Mouse (Mus musculus) kidney, postnatal 36 days (tissue): ENCODE results near the gene Aqp6.

Experiments
- DNase-seq, 2 experiments: peaks; one replicate each; pipeline ENCODE4 v3.0.0; 2021 to 2022; ENCODE audit warnings: mixed read lengths in 2 of 2

Aqp6 gene

DNA sequence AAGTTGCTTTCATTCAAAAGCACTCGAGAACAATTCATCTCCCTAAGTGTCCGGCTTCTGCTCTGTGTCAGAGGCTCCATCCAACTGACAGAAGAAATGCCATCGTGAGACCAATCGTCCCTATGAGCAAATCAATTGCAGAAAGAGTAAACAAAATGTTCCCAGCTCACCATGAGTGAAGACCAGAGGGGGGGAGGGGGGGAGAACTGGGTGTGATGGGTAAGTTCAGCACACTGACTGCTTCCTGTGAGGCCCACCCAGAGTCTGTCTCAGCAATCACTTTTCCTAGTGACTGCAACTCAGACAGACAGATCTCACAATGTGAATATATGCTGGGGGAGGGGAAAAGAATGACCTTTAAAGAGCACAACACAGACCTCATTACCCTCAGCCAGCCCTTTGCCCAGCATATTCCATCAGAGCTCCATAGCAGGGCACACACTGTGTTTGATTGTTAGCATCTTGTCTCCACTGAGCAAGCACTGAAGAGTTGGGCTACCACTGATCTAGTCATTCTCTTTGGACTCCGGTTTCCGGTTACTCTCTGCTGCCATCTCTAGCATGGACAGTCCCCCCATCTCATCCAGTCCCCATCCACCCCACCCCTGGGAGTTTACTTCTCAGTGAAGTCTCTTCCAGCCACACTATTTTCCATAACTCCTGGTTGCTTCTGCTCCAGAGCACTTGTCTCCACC, 48.0 kb downstream of the Aqp6 start:
- DNase-seq = no peak

- no peak for DNase-seq
Measured at GRCm38 (mm10) chr15:99650304-99650703, 49.1 kb downstream of the Aqp6 start.

DNA sequence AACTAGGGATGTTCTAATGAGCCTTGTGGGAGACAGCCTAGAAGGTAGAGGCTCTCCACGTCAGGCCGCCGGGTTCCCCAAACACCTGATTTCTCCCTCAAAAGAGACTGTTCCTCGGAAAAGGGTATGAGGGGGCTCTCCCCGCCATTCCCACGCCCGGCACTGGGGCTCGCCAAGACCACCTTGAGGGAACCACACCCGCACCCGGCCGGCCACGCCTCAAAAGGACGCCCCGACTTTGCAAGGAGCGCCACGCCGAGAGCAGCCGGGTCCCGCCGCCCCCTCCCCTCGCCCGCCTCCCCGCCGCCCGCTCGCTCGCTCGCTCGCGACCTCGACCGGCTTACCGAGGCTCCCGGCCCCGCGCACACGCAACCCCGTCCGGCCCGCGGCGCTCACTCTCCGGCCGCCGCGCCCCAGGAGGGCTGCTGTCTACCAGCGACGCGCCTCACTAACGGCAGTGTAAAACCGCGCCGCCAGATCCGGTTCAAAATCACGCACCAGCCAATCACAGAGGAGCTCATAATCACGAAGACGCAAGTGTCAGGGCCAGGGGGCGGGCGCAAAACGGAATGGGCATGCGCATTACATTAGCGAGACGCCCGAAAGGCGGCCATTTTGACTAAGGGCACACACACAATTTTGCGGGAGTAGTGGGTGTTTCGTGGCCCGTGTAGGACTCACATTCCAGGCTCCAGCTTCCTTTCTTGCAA, 50.1 kb downstream of the Aqp6 start, which contains the start of gene Racgap1:
TSS of gene Racgap1 (minus strand) at position 494 of the 710 bp plus-strand sequence.
- DNase-seq = peak; percentile 98 to 99

DNA sequence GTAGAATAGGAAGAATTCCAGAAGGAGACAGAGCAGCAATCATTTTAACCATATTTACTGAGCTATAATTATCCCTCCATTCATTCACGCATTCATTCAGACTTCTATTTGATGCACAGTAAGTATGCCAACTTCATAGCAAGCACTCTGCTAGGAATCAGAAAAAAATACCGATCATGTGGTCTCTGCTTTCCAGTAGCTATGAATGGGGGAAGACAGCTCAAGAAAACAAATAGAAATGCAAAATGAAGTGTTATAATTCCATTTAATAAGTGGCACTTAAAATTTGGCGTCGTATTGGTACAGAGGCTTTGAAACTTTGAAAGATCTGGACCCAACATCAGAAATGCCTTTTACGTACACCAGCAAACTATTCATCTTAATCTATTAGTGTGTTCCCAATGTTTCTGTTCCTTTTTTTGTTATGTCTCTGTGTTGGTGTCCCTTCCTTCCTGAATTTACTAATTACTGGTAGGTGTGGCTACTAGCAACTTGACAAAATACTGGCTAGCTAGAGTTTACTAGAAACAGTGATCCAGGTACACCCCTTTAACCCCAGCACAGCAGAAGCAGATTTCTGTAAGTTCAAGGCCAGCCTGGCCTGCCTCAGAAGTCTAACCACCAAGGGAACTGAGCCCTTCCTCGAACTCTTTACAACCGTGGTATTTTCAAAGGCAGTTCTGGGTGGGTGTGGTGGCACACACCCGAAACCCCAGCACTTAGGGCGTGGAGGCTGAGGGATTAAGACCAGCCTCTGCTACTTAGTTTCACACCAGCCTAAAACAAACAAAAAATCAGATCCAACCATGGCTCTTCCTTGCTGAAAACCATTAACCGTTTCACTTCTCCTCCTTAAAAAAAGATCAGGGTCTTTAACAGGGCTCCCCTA, 51.0 kb downstream of the Aqp6 start:
- DNase-seq = no peak

DNA sequence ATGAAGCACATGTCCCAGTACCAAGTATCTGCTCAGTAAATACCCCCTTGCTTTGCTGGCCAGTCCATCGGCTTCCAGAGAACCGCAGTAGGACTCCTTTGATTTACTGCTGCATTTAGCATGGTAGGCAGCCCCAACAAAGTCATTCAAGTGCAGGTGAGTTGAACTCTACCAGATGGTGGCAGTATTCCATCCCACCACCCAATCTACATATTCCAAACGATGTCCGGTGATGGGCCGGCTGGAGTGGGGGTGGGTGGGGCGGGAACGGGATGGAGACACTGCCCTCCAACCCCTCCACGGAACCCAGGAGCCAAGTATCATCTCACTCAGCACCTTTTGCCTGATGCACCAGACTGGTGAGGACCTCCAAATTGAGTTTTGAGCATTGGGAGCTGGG, 52.1 kb downstream of the Aqp6 start:
- DNase-seq = peak in 1 of 2 experiments; percentile 31

- DNase-seq = no peak
Measured at GRCm38 (mm10) chr15:99653876-99654275, 52.7 kb downstream of the Aqp6 start.
